Mouse (Mus musculus): ENCODE data around the gene Tubb5.

Gene Tubb5

GRCm38 (mm10) chr17:35796835-35797234 is 41.3 kb downstream of the Tubb5 start:
- no peak for DNase-seq (ENCODE audit: low spot score)

GRCm38 (mm10) chr17:35795656-35796055 is 42.5 kb downstream of the Tubb5 start:
- DNase-seq (ENCODE audit: low spot score) = no peak

- DNase-seq (ENCODE audit: low spot score) = no peak
Observed at GRCm38 (mm10) chr17:35795099-35795498, 43.0 kb downstream of the Tubb5 start.

GRCm38 (mm10) chr17:35792837-35793236 is 45.3 kb downstream of the Tubb5 start:
- DNase-seq (ENCODE audit: low spot score) = no peak

GRCm38 (mm10) chr17:35790933-35791332 is 47.2 kb downstream of the Tubb5 start:
- DNase-seq (ENCODE audit: low spot score) = no peak

GRCm38 (mm10) chr17:35788025-35788424 is 50.1 kb downstream of the Tubb5 start:
- no peak for DNase-seq (ENCODE audit: low spot score)

- DNase-seq (ENCODE audit: low spot score) = no peak
Observed at GRCm38 (mm10) chr17:35787493-35787892, 50.6 kb downstream of the Tubb5 start.

- no peak for DNase-seq (ENCODE audit: low spot score)
Observed at GRCm38 (mm10) chr17:35785140-35785539, 53.0 kb downstream of the Tubb5 start.

- no peak for DNase-seq (ENCODE audit: low spot score)
Observed at GRCm38 (mm10) chr17:35783944-35784343, 54.2 kb downstream of the Tubb5 start.
